Mouse (Mus musculus): Measurements from ENCODE around the gene Sec23a. TPM values are rescaled to one million over a fixed set of nuclear protein-coding genes. Genes with fewer than 3 reads are reported as not detected.
"Not testable (repeated sequence)": the region's sequence is repeated elsewhere in the genome, so short reads cannot be mapped to it uniquely, and the experiment has no call there.

Sec23a gene
- total RNA-seq (2014; rRNA removed), result 156 and 159 TPM in 2 replicates
- polyA plus RNA-seq (2015; fragmentation: Nextera tagmentation; extraction: Ambion mirVana), result 84.4 and 95.5 TPM in 2 replicates

DNA sequence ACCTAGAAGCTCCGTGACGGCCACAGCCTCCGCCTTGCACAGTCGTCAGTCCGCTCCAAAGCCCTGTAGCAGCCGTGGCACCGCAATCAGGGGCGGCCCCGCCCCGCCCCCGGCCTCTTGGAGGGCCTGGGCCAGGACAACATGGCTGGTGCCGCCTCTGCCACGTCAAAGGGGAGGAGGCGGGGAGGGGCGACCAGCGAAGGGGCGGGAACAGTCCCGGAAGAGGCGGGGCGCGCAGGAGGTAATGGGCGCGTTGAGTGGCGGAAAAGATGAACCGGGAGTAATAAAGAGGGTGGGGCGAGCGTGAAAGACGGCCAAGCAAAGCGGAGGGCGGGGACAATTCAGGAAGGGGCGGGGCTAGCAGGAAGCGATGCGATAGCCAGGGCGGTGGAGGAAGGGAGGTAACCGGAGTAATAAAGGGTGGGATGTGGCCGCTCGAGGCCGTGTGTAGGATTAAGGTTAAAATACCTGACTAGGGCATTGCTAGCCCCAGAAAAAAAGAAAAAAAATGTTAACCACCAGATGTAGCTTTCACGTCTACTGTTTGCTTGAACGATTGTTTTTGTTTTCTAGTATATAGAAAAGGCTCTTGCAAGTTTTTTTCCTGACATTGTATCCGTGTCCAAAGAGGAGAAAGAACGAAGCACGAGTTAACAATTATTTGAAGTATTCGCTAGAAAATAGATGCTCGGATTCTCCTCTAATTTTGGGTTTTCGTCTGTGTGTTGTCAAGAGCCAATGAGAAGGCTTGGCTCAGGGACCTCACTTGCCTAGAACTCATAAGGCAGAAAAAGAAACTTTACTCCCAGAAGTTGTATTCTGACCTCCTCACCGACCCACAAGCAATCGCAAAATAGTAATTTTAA lies at the start of gene Sec23a:
TSS of gene Sec23a (minus strand) at position 174 of the 866 bp plus-strand sequence.
- DNase-seq, result peak; percentile 96
- H3K4me3 ChIP-seq (ENCODE audit: low read depth, low read length), result peak within 1 kb of the TSS; percentile 90

DNA sequence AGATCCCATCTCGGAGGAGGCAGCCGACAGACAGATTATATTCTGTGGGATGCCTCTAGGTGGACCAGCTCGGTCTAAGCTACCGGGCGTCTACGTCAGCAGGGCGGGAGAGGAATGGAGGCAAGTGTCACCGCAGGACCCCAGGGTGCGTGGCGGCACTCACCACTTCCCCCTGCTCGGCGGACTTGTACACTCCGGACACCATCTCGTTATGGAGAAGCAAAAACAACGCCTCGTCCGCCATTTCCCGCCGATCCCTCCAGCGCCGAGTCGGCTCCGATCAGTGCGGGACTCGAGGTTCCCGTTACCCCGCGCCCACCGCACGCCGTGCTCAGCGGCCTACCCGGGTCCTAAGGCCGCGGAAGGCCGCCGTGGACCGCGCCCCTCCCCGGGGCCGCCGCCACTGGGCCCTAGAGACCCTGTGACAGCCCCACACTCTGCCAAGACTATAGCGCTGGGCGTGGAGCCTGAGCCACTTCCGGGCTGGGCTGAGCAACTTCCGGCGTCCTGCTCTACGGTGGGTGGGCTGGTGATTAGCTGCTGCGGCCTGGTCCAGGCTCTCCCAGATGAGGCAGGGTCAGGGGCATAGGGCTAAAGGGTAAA lies 49.3 kb upstream of the Sec23a start, which contains the start of gene Trappc6b:
TSS of gene Trappc6b (minus strand) at position 480 of the 603 bp plus-strand sequence.
- H3K4me3 ChIP-seq (ENCODE audit: low read depth, low read length), result peak within 1 kb of the TSS; percentile 52
- ATAC-seq, result peak; percentile 98
- H3K4me1 ChIP-seq (ENCODE audit: insufficient read depth), result peaks cover 16% of the 10 kb centered on the region
- WGBS, result 2% methylated on average over 48 of the region's 49 CpGs
- 0 out of 2 replicates have a peak, but pooled peaks cover 4% of the 10 kb centered on the region for H3K36me3 ChIP-seq (ENCODE audit: insufficient read depth)
- peak within 1 kb of the TSS; percentile 82 for H3K9ac ChIP-seq
- H3K9me3 ChIP-seq (ENCODE audit: low read length), result no peaks in the 10 kb centered on the region
- peak; percentile 89 for DNase-seq
- H3K4me2 ChIP-seq (ENCODE audit: low read depth), result peak within 1 kb of the TSS; percentile 70
- TF ChIP-seq CTCF (IDR thresholded peaks at IDR 0.05; ENCODE audit: low read depth), result peak; percentile 56
- H3K27ac ChIP-seq (ENCODE audit: low read depth, low read length), result peak within 1 kb of the TSS; percentile 94
- no peaks in the 10 kb centered on the region for H3K27me3 ChIP-seq (ENCODE audit: insufficient read depth, low read length)

More for the DNA sequence above, at the start of gene Sec23a:
- Histone ChIP-seq H3K4me2 (ENCODE audit: low read depth) (peak within 1 kb of the TSS; percentile 84), H3K9me3 (ENCODE audit: low read length) (no peaks in the 10 kb centered on the region), H3K27me3 (ENCODE audit: insufficient read depth, low read length) (no peaks in the 10 kb centered on the region), H3K4me1 (ENCODE audit: insufficient read depth) (peaks cover 22% of the 10 kb centered on the region; the same call in 1 of the 2 replicates), H3K9ac (peak within 1 kb of the TSS; percentile 82), H3K27ac (ENCODE audit: low read depth, low read length) (peak within 1 kb of the TSS; percentile 86), H3K36me3 (ENCODE audit: insufficient read depth) (peaks cover under 1% of the 10 kb centered on the region)
- WGBS, result 2% methylated on average over 48 of the region's 48 CpGs
- TF ChIP-seq CTCF (IDR thresholded peaks at IDR 0.05; ENCODE audit: low read depth), result no peak
- ATAC-seq, result peak; percentile 95

GRCm38 (mm10) chr12:59060322-59060721 lies 48.5 kb upstream of the Sec23a start:
- Histone ChIP-seq H3K36me3 (ENCODE audit: insufficient read depth) (0 out of 2 replicates have a peak, but pooled peaks cover 4% of the 10 kb centered on the region), H3K9me3 (ENCODE audit: low read length) (no peaks in the 10 kb centered on the region), H3K9ac (peak overlapping the region; percentile 82), H3K27ac (ENCODE audit: low read depth, low read length) (peak overlapping the region; percentile 94), H3K27me3 (ENCODE audit: insufficient read depth, low read length) (no peaks in the 10 kb centered on the region), H3K4me3 (ENCODE audit: low read depth, low read length) (peak overlapping the region; percentile 52), H3K4me1 (ENCODE audit: insufficient read depth) (peaks cover 16% of the 10 kb centered on the region), H3K4me2 (ENCODE audit: low read depth) (peak overlapping the region; percentile 70)
- no peak for TF ChIP-seq CTCF (IDR thresholded peaks at IDR 0.05; ENCODE audit: low read depth)
- DNase-seq (no peak), ATAC-seq (no peak)
- WGBS, result 44% methylated on average over 4 of the region's 4 CpGs

GRCm38 (mm10) chr12:59058242-59058641 lies 46.4 kb upstream of the Sec23a start:
- not testable (repeated sequence) for H3K27me3 ChIP-seq (ENCODE audit: insufficient read depth, low read length); ATAC-seq; H3K36me3 ChIP-seq (ENCODE audit: insufficient read depth); DNase-seq; H3K9me3 ChIP-seq (ENCODE audit: low read length); H3K4me3 ChIP-seq (ENCODE audit: low read depth, low read length); H3K27ac ChIP-seq (ENCODE audit: low read depth, low read length); H3K4me2 ChIP-seq (ENCODE audit: low read depth); H3K9ac ChIP-seq
- peaks cover 16% of the 10 kb centered on the region for H3K4me1 ChIP-seq (ENCODE audit: insufficient read depth)
- 89% methylated on average over 5 of the region's 5 CpGs for WGBS

- Histone ChIP-seq H3K27me3 (ENCODE audit: insufficient read depth, low read length) (no peaks in the 10 kb centered on the region), H3K4me3 (ENCODE audit: low read depth, low read length) (no peak overlapping the region), H3K4me2 (ENCODE audit: low read depth) (no peak overlapping the region), H3K9me3 (ENCODE audit: low read length) (no peaks in the 10 kb centered on the region), H3K36me3 (ENCODE audit: insufficient read depth) (0 out of 2 replicates have a peak, but pooled peaks cover 4% of the 10 kb centered on the region), H3K9ac (no peak overlapping the region), H3K27ac (ENCODE audit: low read depth, low read length) (no peak overlapping the region), H3K4me1 (ENCODE audit: insufficient read depth) (peaks cover 16% of the 10 kb centered on the region)
- WGBS, result 97% methylated on average over 11 of the region's 11 CpGs
- no peak for ATAC-seq
- TF ChIP-seq CTCF (IDR thresholded peaks at IDR 0.05; ENCODE audit: low read depth), result no peak
- DNase-seq, result no peak
Measured at GRCm38 (mm10) chr12:59056222-59056621, 44.4 kb upstream of the Sec23a start.

- no peak overlapping the region for H3K4me2 ChIP-seq (ENCODE audit: low read depth)
Measured at GRCm38 (mm10) chr12:59055196-59055850, 43.5 kb upstream of the Sec23a start.

More at GRCm38 (mm10) chr12:59055196-59055850, 43.5 kb upstream of the Sec23a start:
- no peak for TF ChIP-seq CTCF (IDR thresholded peaks at IDR 0.05; ENCODE audit: low read depth)
- no peak for DNase-seq
- 84% methylated on average over 4 of the region's 4 CpGs for WGBS
- Histone ChIP-seq H3K4me1 (ENCODE audit: insufficient read depth) (peaks cover 14% of the 10 kb centered on the region), H3K9me3 (ENCODE audit: low read length) (no peaks in the 10 kb centered on the region), H3K27me3 (ENCODE audit: insufficient read depth, low read length) (no peaks in the 10 kb centered on the region), H3K36me3 (ENCODE audit: insufficient read depth) (0 out of 2 replicates have a peak, but pooled peaks cover 4% of the 10 kb centered on the region), H3K9ac (no peak overlapping the region), H3K4me3 (ENCODE audit: low read depth, low read length) (no peak overlapping the region), H3K27ac (ENCODE audit: low read depth, low read length) (no peak overlapping the region)
- ATAC-seq, result no peak
